Mouse (Mus musculus) forebrain, postnatal 0 days (tissue): ENCODE data around the gene Glra1. TPM values are rescaled to one million over a fixed set of nuclear protein-coding genes. Genes with fewer than 3 reads are reported as not detected.
"Not testable (repeated sequence)": the region's sequence is repeated elsewhere in the genome, so short reads cannot be mapped to it uniquely, and the experiment has no call there.

ENCODE experiments used
- ATAC-seq: fragments of 200-750 bp; cut with Nextera tagmentation; 2 replicates; pipeline ENCODE4 v1.8.0; 2017; ENCODE audit warnings: mild to moderate bottlenecking, moderate library complexity
- DNase-seq: peaks from one replicate; pipeline ENCODE4 v3.0.0-alpha.2; 2015
- H3K27ac ChIP-seq: fragments of 300-500 bp; sonication (generic); 2 replicates; pipeline ENCODE4 v1.5.1; 2014; ENCODE audit warnings: low read depth, mild to moderate bottlenecking, antibody characterized with exemption, low read length, moderate library complexity, mixed read lengths
- H3K27me3 ChIP-seq: fragments of 300-500 bp; sonication (generic); 2 replicates; pipeline ENCODE4 v1.6.1; 2014; ENCODE audit warnings: mild to moderate bottlenecking, low read length, mixed read lengths; ENCODE audit not compliant: insufficient read depth
- H3K36me3 ChIP-seq: fragments of 300-500 bp; sonication (generic); 2 replicates; pipeline ENCODE4 v1.6.1; 2014; ENCODE audit warnings: mild to moderate bottlenecking, moderate library complexity; ENCODE audit not compliant: insufficient read depth
- H3K4me1 ChIP-seq: fragments of 300-500 bp; sonication (generic); 2 replicates; pipeline ENCODE4 v1.6.1; 2014; ENCODE audit warnings: antibody characterized with exemption; ENCODE audit not compliant: insufficient read depth
- H3K4me2 ChIP-seq: fragments of 300-500 bp; sonication (generic); 2 replicates; pipeline ENCODE4 v1.6.1; 2014; ENCODE audit warnings: low read depth, mild to moderate bottlenecking, moderate library complexity
- H3K4me3 ChIP-seq: fragments of 300-500 bp; sonication (generic); 2 replicates; pipeline ENCODE4 v1.5.1; 2014; ENCODE audit warnings: low read depth, low read length, mixed read lengths
- H3K9ac ChIP-seq: fragments of 300-500 bp; sonication (generic); 2 replicates; pipeline ENCODE4 v1.6.1; 2014; ENCODE audit warnings: mild to moderate bottlenecking
- H3K9me3 ChIP-seq: fragments of 300-500 bp; sonication (generic); 2 replicates; pipeline ENCODE4 v1.6.1; 2016; ENCODE audit warnings: low read length
- CTCF ChIP-seq: sonication (generic); IDR thresholded peaks from 2 replicates; pipeline ENCODE4 v1.5.1; 2016; ENCODE audit warnings: antibody characterized with exemption, control low read depth, low read depth
- WGBS: fragments of 180-500 bp; shearing (Covaris S2); extraction: QIAGEN DNeasy Blood & Tissue Kit; methylation state at CpG from one replicate; pipeline ENCODE4 v1.1.7; 2014; 5-methylcytosine and 5-hydroxymethylcytosine counted together
- polyA plus RNA-seq: library from polyadenylated mRNA; unstranded; fragments of >200 nt; fragmentation: Nextera tagmentation; extraction: Ambion mirVana; gene quantifications from 2 replicates; pipeline ENCODE4 v1.2.1, GENCODE M21; 2015
- total RNA-seq: library from RNA; depleted of rRNA; stranded (reverse); fragments of >200 nt; gene quantifications from 2 replicates; pipeline ENCODE4 v1.2.3, GENCODE M21; 2014; rRNA removed

Gene Glra1
- total RNA-seq (0.19 TPM in 1 of 2 replicates, not detected in the other), polyA plus RNA-seq (0.08 TPM in 1 of 2 replicates, not detected in the other)

DNA sequence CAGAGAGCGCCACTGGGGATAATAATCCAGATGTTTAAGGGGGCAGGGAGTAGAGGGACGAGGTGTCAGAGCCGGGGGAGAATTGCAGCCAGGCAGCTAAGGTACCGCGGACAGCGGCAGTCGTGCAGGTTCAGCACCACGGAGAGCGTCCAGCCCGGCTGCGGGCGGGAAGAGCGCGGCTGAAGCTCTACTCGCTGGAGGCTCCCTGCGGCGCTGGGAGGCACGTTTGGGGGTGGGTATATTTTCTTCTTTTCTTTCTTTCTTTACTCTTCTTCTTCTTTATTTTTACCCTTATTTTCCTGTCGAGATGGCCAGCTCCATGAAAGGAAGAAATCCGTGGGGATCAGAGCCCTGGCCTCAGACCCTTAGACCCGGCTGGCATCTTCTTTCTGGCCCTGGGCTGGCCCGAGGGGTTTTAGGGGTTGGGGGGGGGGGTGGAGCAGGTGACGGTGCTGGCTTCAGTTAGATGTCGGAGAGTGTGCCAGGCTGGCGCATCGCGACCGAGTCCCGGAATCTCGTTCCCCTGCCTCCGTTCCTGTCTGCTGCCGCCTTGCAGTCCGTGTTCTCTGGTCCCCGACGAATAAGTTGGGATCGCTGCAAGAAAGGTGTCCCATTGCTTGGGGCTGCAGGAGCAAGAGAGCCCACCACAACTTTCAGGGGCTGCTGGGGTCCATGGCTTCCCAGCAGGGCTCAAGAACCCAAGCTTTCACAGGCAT is at the start of gene Glra1:
TSS of gene Glra1 (minus strand) at position 391 of the 716 bp plus-strand sequence.
- 1% methylated on average over 36 of the region's 36 CpGs for WGBS
- no peaks in the 10 kb centered on the region for H3K36me3 ChIP-seq
- peak within 1 kb of the TSS; percentile 75 for H3K4me2 ChIP-seq
- no peak for TF ChIP-seq CTCF
- H3K4me3 ChIP-seq = peak within 1 kb of the TSS; percentile 39
- H3K9me3 ChIP-seq = no peaks in the 10 kb centered on the region
- no peak within 1 kb of the TSS for H3K27ac ChIP-seq
- peaks cover 29% of the 10 kb centered on the region for H3K27me3 ChIP-seq
- ATAC-seq (peak; percentile 29), DNase-seq (peak; percentile 36)
- peak within 1 kb of the TSS; percentile 31 for H3K9ac ChIP-seq
- H3K4me1 ChIP-seq = no peaks in the 10 kb centered on the region

- ATAC-seq (no peak), DNase-seq (no peak)
- H3K36me3 ChIP-seq = no peaks in the 10 kb centered on the region
- no peak for TF ChIP-seq CTCF
- no peak overlapping the region for H3K4me2 ChIP-seq
- no peak overlapping the region for H3K9ac ChIP-seq
- no peaks in the 10 kb centered on the region for H3K4me1 ChIP-seq
- 71% methylated on average over 4 of the region's 4 CpGs for WGBS
- H3K27ac ChIP-seq = no peak overlapping the region
- H3K9me3 ChIP-seq = no peaks in the 10 kb centered on the region
- no peak overlapping the region for H3K4me3 ChIP-seq
- no peaks in the 10 kb centered on the region for H3K27me3 ChIP-seq
Measured at GRCm38 (mm10) chr11:55636961-55637360, 29.0 kb upstream of the Glra1 start.

- no peak overlapping the region for H3K4me2 ChIP-seq
- DNase-seq = no peak
- H3K9me3 ChIP-seq = no peaks in the 10 kb centered on the region
- no peak for TF ChIP-seq CTCF
- H3K9ac ChIP-seq = no peak overlapping the region
- no peak overlapping the region for H3K27ac ChIP-seq
- no peak for ATAC-seq
- H3K4me1 ChIP-seq = no peaks in the 10 kb centered on the region
- H3K4me3 ChIP-seq = no peak overlapping the region
- H3K36me3 ChIP-seq = no peaks in the 10 kb centered on the region
- no peaks in the 10 kb centered on the region for H3K27me3 ChIP-seq
Measured at GRCm38 (mm10) chr11:55633901-55634300, 25.9 kb upstream of the Glra1 start.

DNA sequence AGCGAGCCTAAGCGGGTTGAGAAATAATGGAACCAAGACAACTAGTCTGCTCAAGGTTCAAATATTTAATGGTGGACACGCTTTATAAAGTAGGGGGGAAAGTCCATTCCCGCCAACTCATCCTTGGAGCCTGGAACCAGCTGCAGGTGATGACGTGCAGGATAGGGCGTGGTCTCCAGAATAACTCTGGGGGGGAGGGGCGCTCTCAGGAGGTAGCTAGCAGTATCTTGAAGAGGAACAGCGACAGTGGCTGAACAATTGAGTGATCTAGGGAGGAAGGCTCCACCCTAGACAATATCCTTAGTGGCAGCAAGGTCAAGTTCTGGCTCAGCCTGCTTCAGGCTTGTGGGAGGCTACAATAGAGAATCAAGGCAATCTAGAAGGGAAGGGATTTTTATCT is 6.6 kb upstream of the Glra1 start:
- not testable (repeated sequence) for H3K27me3 ChIP-seq, H3K4me1 ChIP-seq, H3K27ac ChIP-seq, ATAC-seq, H3K9ac ChIP-seq, H3K9me3 ChIP-seq, H3K4me3 ChIP-seq, DNase-seq, H3K4me2 ChIP-seq, H3K36me3 ChIP-seq
- 75% methylated on average over 8 of the region's 8 CpGs for WGBS

- Histone ChIP-seq H3K36me3 (no peaks in the 10 kb centered on the region), H3K27ac (no peak overlapping the region), H3K9ac (0 out of 2 replicates have a peak overlapping the region, but pooled peaks have one; percentile 31), H3K9me3 (no peaks in the 10 kb centered on the region), H3K4me2 (peak overlapping the region; percentile 75), H3K4me3 (peak overlapping the region; percentile 39), H3K4me1 (no peaks in the 10 kb centered on the region), H3K27me3 (peaks cover 29% of the 10 kb centered on the region)
- 3% methylated on average over 12 of the region's 12 CpGs for WGBS
- peak; percentile 38; the same call in 1 of the 2 replicates for ATAC-seq
- TF ChIP-seq CTCF = no peak
- peak; percentile 39 for DNase-seq
Measured at GRCm38 (mm10) chr11:55608524-55608920, 524 bp upstream of the Glra1 start.

DNA sequence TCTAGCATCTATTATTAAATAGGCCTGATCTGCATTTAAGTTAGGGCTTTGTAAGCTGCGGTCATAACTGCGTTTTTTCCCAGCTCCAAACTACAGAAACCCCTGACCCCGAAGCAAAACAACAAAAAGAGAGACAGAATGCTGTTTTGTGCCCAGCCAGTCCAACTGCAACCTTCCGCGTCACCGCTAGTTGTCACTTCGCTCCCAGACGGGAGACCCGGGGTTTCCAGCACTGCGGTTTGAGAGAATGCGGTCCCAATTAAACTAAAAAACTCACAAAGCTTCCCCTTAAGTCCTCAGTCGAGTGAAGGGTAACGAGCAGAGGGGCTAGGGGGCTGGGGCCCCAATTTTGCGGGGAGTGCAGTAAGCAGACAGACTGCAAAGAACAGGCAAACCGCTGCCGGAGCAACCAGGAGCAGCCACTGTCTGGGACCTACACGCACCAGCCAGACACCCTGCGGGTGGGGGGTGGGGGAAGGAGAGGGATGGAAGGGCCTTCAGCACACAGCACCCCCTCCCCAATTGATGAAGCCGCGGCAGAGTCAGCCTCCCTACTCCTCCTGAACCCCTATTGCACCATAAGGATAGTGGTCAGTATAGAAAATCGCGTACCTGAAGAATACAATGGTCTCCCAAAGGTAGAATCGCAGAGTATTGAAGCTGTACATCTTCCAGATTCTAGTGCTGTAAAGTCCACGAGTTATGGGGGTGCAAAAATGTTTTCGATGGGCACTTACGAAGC is 761 bp downstream of the Glra1 start:
- 4% methylated on average over 26 of the region's 26 CpGs for WGBS
- H3K9me3 ChIP-seq = no peaks in the 10 kb centered on the region
- no peak overlapping the region for H3K27ac ChIP-seq
- H3K36me3 ChIP-seq = no peaks in the 10 kb centered on the region
- no peaks in the 10 kb centered on the region for H3K4me1 ChIP-seq
- ATAC-seq (peak; percentile 78), DNase-seq (peak; percentile 63)
- peak overlapping the region; percentile 31; the same call in 1 of the 2 replicates for H3K9ac ChIP-seq
- TF ChIP-seq CTCF = peak; percentile 72
- peak overlapping the region; percentile 39 for H3K4me3 ChIP-seq
- peak overlapping the region; percentile 75 for H3K4me2 ChIP-seq
- peaks cover 29% of the 10 kb centered on the region for H3K27me3 ChIP-seq
